Mouse (Mus musculus) MEL (cell line): ENCODE results near the gene Ncam1. TPM values are rescaled to one million over a fixed set of nuclear protein-coding genes. Genes with fewer than 3 reads are reported as not detected.

ENCODE experiments used
- DNase-seq: peaks from one replicate; pipeline ENCODE4 v3.0.0; 2011; ENCODE audit warnings: low read depth, low spot score
- H3K27ac ChIP-seq: 2 replicates; pipeline ENCODE4 v1.5.1; 2012; ENCODE audit warnings: low read depth, mild to moderate bottlenecking, control low read depth, low read length, moderate library complexity; ENCODE audit not compliant: control insufficient read depth
- H3K27me3 ChIP-seq, 2 experiments: fragments of 150-350 bp in 1 of 2; sonication (generic) in 1 of 2; 2 replicates each; pipeline ENCODE4 v1.6.1; 2012; ENCODE audit warnings: low read length in 2 of 2, mild to moderate bottlenecking in 2 of 2, improper control_type of control experiment in 1 of 2, moderate library complexity in 1 of 2; ENCODE audit not compliant: insufficient read depth in 2 of 2, control insufficient read depth in 1 of 2
- H3K36me3 ChIP-seq, 2 experiments: 2 replicates each; pipeline ENCODE4 v1.6.1; 2012 to 2014; ENCODE audit warnings: low read length in 2 of 2, improper control_type of control experiment in 1 of 2, inconsistent platforms in 1 of 2, mild to moderate bottlenecking in 1 of 2; ENCODE audit not compliant: insufficient read depth in 2 of 2, control insufficient read depth in 1 of 2
- H3K4me1 ChIP-seq, 2 experiments: fragments of 150-350 bp in 1 of 2; sonication (generic) in 1 of 2; 2 replicates each; pipeline ENCODE4 v1.6.1; 2012; ENCODE audit warnings: low read length in 2 of 2, improper control_type of control experiment in 1 of 2, mild to moderate bottlenecking in 1 of 2; ENCODE audit not compliant: insufficient read depth in 2 of 2, control insufficient read depth in 1 of 2
- H3K4me3 ChIP-seq, 2 experiments: fragments of 150-350 bp in 1 of 2; sonication (generic) in 1 of 2; 2 replicates each; pipeline ENCODE4 v1.5.1; 2012; ENCODE audit warnings: low read depth in 2 of 2, low read length in 2 of 2, mild to moderate bottlenecking in 2 of 2, moderate library complexity in 2 of 2, control low read depth in 1 of 2, improper control_type of control experiment in 1 of 2; ENCODE audit not compliant: control insufficient read depth in 1 of 2, insufficient read depth in 1 of 2
- H3K79me2 ChIP-seq: 2 replicates; pipeline ENCODE4 v1.6.1; 2012; ENCODE audit warnings: mild to moderate bottlenecking, low read length, moderate library complexity; ENCODE audit not compliant: control insufficient read depth, poor library complexity, insufficient read depth
- H3K9ac ChIP-seq: 2 replicates; pipeline ENCODE4 v1.6.1; 2012; ENCODE audit warnings: low read depth, mild to moderate bottlenecking, control low read depth, low read length, moderate library complexity; ENCODE audit not compliant: control insufficient read depth, poor library complexity, severe bottlenecking
- H3K9me3 ChIP-seq: fragments of 150-350 bp; sonication (generic); replicated peaks from 2 replicates; pipeline ENCODE4 v1.6.1; 2012; ENCODE audit warnings: mild to moderate bottlenecking, low read length, improper control_type of control experiment, moderate library complexity; ENCODE audit not compliant: insufficient read depth
- BHLHE40 ChIP-seq: IDR thresholded peaks from 2 replicates; pipeline ENCODE4 v1.6.1; 2012; ENCODE audit warnings: low read depth, mild to moderate bottlenecking, inconsistent platforms, low read length, improper control_type of control experiment, borderline replicate concordance
- CHD1 ChIP-seq: IDR thresholded peaks from 2 replicates; pipeline ENCODE4 v1.6.1; 2012; ENCODE audit warnings: low read depth, mild to moderate bottlenecking, inconsistent platforms, low read length, improper control_type of control experiment
- CTCF ChIP-seq, 3 experiments: IDR thresholded peaks in 2 of 3; conservative IDR thresholded peaks in 1 of 3; 2 replicates each; pipeline ENCODE4 v1.5.1; 2011 to 2012; ENCODE audit warnings: low read length in 3 of 3, low read depth in 2 of 3, mild to moderate bottlenecking in 2 of 3, improper control_type of control experiment in 1 of 3, inconsistent platforms in 1 of 3, mixed read lengths in 1 of 3, moderate library complexity in 1 of 3; ENCODE audit not compliant: control insufficient read depth in 1 of 3, insufficient read depth in 1 of 3, poor library complexity in 1 of 3, severe bottlenecking in 1 of 3
- GABPA ChIP-seq: IDR thresholded peaks from 2 replicates; pipeline ENCODE4 v1.6.1; 2012; ENCODE audit warnings: low read depth, mild to moderate bottlenecking, inconsistent platforms, low read length, improper control_type of control experiment, moderate library complexity
- JUND ChIP-seq: IDR thresholded peaks from 2 replicates; pipeline ENCODE4 v1.6.1; 2011; ENCODE audit warnings: low read depth, mild to moderate bottlenecking, improper control_type of control experiment, low read length
- KAT2A ChIP-seq: conservative IDR thresholded peaks from 2 replicates; pipeline ENCODE4 v1.6.1; 2012; ENCODE audit warnings: low read depth, low read length, improper control_type of control experiment, inconsistent platforms
- MAX ChIP-seq: IDR thresholded peaks from 2 replicates; pipeline ENCODE4 v1.6.1; 2011; ENCODE audit warnings: low read length, improper control_type of control experiment
- MXI1 ChIP-seq: IDR thresholded peaks from 2 replicates; pipeline ENCODE4 v1.6.1; 2011; ENCODE audit warnings: mild to moderate bottlenecking, low read depth, low read length, improper control_type of control experiment
- RAD21 ChIP-seq: IDR thresholded peaks from 2 replicates; pipeline ENCODE4 v1.6.1; 2011; ENCODE audit warnings: mild to moderate bottlenecking, low read depth, low read length, improper control_type of control experiment
- SIN3A ChIP-seq: IDR thresholded peaks from 2 replicates; pipeline ENCODE4 v1.6.1; 2012; ENCODE audit warnings: low read length, improper control_type of control experiment, inconsistent platforms
- SMC3 ChIP-seq: IDR thresholded peaks from 2 replicates; pipeline ENCODE4 v1.6.1; 2011; ENCODE audit warnings: low read depth, low read length, improper control_type of control experiment
- TAL1 ChIP-seq: IDR thresholded peaks from 2 replicates; pipeline ENCODE4 v1.6.1; 2012; ENCODE audit warnings: mild to moderate bottlenecking, inconsistent platforms, low read length, moderate library complexity, mixed read lengths
- TCF12 ChIP-seq: IDR thresholded peaks from 2 replicates; pipeline ENCODE4 v1.6.1; 2014; ENCODE audit warnings: low read depth, mild to moderate bottlenecking, inconsistent platforms, low read length, improper control_type of control experiment, moderate library complexity
- USF2 ChIP-seq, 2 experiments: IDR thresholded peaks; 2 replicates each; pipeline ENCODE4 v1.6.1; 2011 to 2012; ENCODE audit warnings: improper control_type of control experiment in 2 of 2, low read length in 2 of 2, borderline replicate concordance in 1 of 2, inconsistent platforms in 1 of 2, low read depth in 1 of 2, mild to moderate bottlenecking in 1 of 2; ENCODE audit not compliant: insufficient read depth in 1 of 2
- ZC3H11A ChIP-seq: IDR thresholded peaks from 2 replicates; pipeline ENCODE4 v1.6.1; 2012; ENCODE audit warnings: low read depth, mild to moderate bottlenecking, inconsistent platforms, low read length, improper control_type of control experiment
- polyA plus RNA-seq, 2 experiments: library from polyadenylated mRNA; stranded (reverse) in 1 of 2; unstranded in 1 of 2; fragments of >175 nt in 1 of 2; fragments of >200 nt in 1 of 2; gene quantifications; 2 replicates each; pipeline versions ENCODE4 v1.2.1 to v1.2.4; 2012; ENCODE audit warnings: low replicate concordance in 2 of 2, low read depth in 1 of 2; ENCODE audit not compliant: insufficient read length in 2 of 2, insufficient read depth in 1 of 2, missing spikeins in 1 of 2
- total RNA-seq: library from RNA; depleted of rRNA; stranded (reverse); fragments of 300-350 nt; gene quantifications from 2 replicates; pipeline ENCODE4 v1.2.3, GENCODE M21; 2012

Ncam1 gene
- total and polyA plus RNA-seq, 3 experiments, result not detected

DNA sequence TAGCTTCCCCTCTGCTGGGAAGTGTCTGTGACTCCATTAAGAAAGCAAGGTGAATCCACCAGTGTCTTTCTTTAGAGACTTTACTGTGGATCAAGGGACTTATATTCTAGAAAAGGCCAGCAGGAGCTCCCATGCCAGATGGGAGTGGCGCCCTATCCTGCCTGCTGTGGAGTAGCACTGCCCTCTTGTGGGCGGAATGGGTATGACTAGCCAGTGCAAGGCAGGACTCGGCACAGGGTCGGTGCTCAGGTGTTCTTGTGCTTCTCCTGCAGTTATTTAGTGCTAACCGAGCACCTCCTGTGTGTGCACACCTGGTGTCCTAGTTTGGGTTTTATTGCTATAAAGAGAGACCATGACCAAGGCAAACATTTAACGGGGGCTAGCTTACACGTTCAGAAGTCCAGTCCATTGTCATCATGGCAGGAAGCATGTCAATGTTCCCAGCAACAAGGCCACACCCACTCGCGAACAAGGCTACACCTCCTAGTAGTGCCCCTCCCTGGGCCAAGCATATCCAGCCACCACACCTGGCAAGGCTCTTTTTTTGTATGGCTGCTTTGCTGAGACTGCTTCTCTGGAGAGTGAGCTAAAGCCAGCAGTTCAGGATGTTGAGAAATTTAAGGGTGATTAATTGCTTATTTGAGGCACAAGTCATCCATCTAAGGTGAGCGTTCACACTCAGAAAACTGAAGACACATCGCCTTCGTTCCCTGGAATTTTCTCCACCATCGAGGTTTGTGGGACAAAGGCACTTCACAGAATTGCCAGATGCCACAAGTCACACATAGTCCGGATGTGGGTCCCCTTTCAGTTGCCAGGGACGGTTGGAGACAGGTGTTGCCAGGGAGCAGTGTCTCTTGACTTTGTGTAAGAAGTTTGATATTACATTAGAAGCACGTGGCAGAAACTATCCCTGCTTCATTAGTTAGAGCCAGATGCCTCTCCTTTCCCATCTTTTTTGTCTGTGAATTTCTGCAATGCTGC is 309.5 kb downstream of the Ncam1 start:
- TF ChIP-seq USF2 (IDR thresholded peaks at IDR 0.05; ENCODE audit: borderline replicate concordance in 1 of 2, insufficient read depth in 1 of 2, low read depth in 1 of 2, low read length in 2 of 2) (no peak), JUND (0 out of 2 replicates have a peak, but pooled peaks have one; percentile 30), SMC3 (peak; percentile 91), KAT2A (no peak), TCF12 (no peak), SIN3A (peak; percentile 55; the same call in 1 of the 2 replicates), MXI1 (0 out of 2 replicates have a peak, but pooled peaks have one; percentile 30), ZC3H11A (peak; percentile 88), RAD21 (peak; percentile 99), CTCF (IDR thresholded peaks at IDR 0.05 in 2 of 3, conservative IDR thresholded peaks at IDR 0.05 in 1 of 3; ENCODE audit: control insufficient read depth in 1 of 3, insufficient read depth in 1 of 3, low read depth in 2 of 3, low read length in 3 of 3, poor library complexity in 1 of 3, severe bottlenecking in 1 of 3) (peak; percentile 96 to 98 (median 97)), MAX (0 out of 2 replicates have a peak, but pooled peaks have one; percentile 20), TAL1 (no peak)
- H3K27me3 ChIP-seq, result no peaks in the 10 kb centered on the region
- H3K79me2 ChIP-seq, result no peaks in the 10 kb centered on the region
- H3K27ac ChIP-seq, result no peak overlapping the region
- peak; percentile 82 for DNase-seq
- no peak overlapping the region for H3K9ac ChIP-seq
- peaks cover 0 to 18% of the 10 kb centered on the region in 2 experiments; a peak in 2 of 4 replicates for H3K36me3 ChIP-seq
- no peaks in the 10 kb centered on the region for H3K9me3 ChIP-seq
- no peak overlapping the region for H3K4me3 ChIP-seq
- peaks cover 0 to 20% of the 10 kb centered on the region in 2 experiments; a peak in 2 of 4 replicates for H3K4me1 ChIP-seq

DNA sequence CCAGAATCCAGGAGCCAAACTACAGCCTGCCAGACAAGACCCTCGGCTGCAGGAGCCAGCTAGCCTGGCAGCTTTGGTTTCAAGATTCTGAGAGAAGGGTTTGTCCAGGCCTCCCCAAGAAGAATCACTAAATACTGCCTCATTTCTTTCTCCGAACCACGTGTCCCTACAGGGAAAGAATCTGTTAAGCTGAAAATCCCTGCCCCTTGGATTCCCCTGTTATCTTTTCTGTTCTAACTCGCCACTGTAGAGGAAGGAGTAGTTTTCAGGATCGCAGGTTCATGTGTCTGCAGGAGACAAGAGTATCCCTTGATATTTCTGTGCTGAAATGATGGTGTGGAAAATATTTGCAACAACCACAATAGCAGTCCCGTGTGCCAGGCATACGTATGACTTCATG is 310.5 kb downstream of the Ncam1 start:
- Histone ChIP-seq H3K27ac (no peak overlapping the region), H3K4me3 (no peak overlapping the region), H3K79me2 (no peaks in the 10 kb centered on the region), H3K4me1 (peaks cover 0 to 20% of the 10 kb centered on the region in 2 experiments; a peak in 3 of 4 replicates), H3K9me3 (no peaks in the 10 kb centered on the region), H3K9ac (no peak overlapping the region), H3K27me3 (no peaks in the 10 kb centered on the region), H3K36me3 (peaks cover 0 to 18% of the 10 kb centered on the region in 2 experiments; a peak in 2 of 4 replicates)
- DNase-seq, result peak; percentile 19
- TF ChIP-seq BHLHE40 (no peak), CHD1 (no peak), GABPA (no peak)
